ENCODE assay signal across 8 mouse cellular contexts in genomic region chr10:66574846-66575535, GRCm38 (mm10).
DNase-seq lines count a peak whose midpoint lies in the region.

No protein-coding gene starts in this region.

- H3K27ac ChIP-seq in heart, embryonic 10.5 days = no peak overlapping the region

- H3K4me3 ChIP-seq in heart, embryonic 10.5 days = no peak overlapping the region

- no peaks in the 10 kb centered on the region for H3K4me1 ChIP-seq in heart, embryonic 10.5 days

- peak; percentile 5 for DNase-seq in kidney, adult 9 months
- DNase-seq in kidney, adult 18-20 months = no peak
- DNase-seq in R1 (ENCODE audit: low read depth, low spot score) = peak; percentile 41
- peak; percentile 22 for DNase-seq in embryo, embryonic 11.5 days (ENCODE audit: low read depth, low spot score)
- peak; percentile 21 to 27 for DNase-seq in left cerebral cortex, adult 18-20 months (ENCODE audit: low spot score in 2 of 2)
- DNase-seq in thymus, postnatal 10 days (ENCODE audit: low spot score in 2 of 2) = no peak
- no peak for DNase-seq in adrenal gland, postnatal 4 days (ENCODE audit: low spot score in 2 of 2)
- DNase-seq in heart, embryonic 10.5 days (ENCODE audit: low spot score) = no peak

- H3K9me3 ChIP-seq in heart, embryonic 10.5 days = no peaks in the 10 kb centered on the region

- 54% methylated on average over 10 of the region's 10 CpGs for WGBS in heart, embryonic 10.5 days

- H3K36me3 ChIP-seq in heart, embryonic 10.5 days = no peaks in the 10 kb centered on the region

- H3K27me3 ChIP-seq in heart, embryonic 10.5 days (ENCODE audit: insufficient read depth, poor library complexity, severe bottlenecking) = no peaks in the 10 kb centered on the region

Comparison
In these comparisons a context has a peak if more than half of its experiments do, and no peak if none do; other contexts are left out.
1. DNase-seq: peak in kidney, adult 9 months (single experiment), R1 (single experiment), embryo, embryonic 11.5 days (single experiment) and left cerebral cortex, adult 18-20 months (2 of 2); none in kidney, adult 18-20 months (single experiment), thymus, postnatal 10 days (0 of 2), adrenal gland, postnatal 4 days (0 of 2) and heart, embryonic 10.5 days (single experiment).